Mouse (Mus musculus) right cerebral cortex, postnatal 4 days (tissue): ENCODE measurements at regions not wholly inside any gene's neighbourhood (a gene's known extent, or its start where the extent isn't known, plus 50 kb on each side); places are given as distances from the start of the nearest gene placed in this dataset.
A peak's percentile ranks its signal among the peaks of the same experiment; 100 is the strongest.

Experiments used
- DNase-seq: peaks from one replicate; pipeline ENCODE4 v3.0.0-alpha.2; 2022

GRCm38 (mm10) chr7:71475383-71475782 is 124.1 kb upstream of the Gm10295 start:
- DNase-seq: no peak

- DNase-seq: peak; percentile 38
These were observed 121.3 kb upstream of the Gm10295 start for GRCm38 (mm10) chr7:71472384-71473141.

- peak; percentile 25 for DNase-seq
These were observed 120.5 kb upstream of the Gm10295 start for GRCm38 (mm10) chr7:71471658-71472383.

GRCm38 (mm10) chr7:71471319-71471657 is 120.0 kb upstream of the Gm10295 start:
- DNase-seq: no peak

GRCm38 (mm10) chr7:71470418-71470817 is 119.1 kb upstream of the Gm10295 start:
- no peak for DNase-seq

- no peak for DNase-seq
These were observed 118.7 kb upstream of the Gm10295 start for GRCm38 (mm10) chr7:71469951-71470350.

GRCm38 (mm10) chr7:71467436-71468127 is 116.3 kb upstream of the Gm10295 start:
- no peak for DNase-seq

- DNase-seq: no peak
These were observed 112.8 kb upstream of the Gm10295 start for GRCm38 (mm10) chr7:71464127-71464526.

- no peak for DNase-seq
These were observed 112.3 kb upstream of the Gm10295 start for GRCm38 (mm10) chr7:71463565-71463964.

- no peak for DNase-seq
These were observed 108.5 kb upstream of the Gm10295 start for GRCm38 (mm10) chr7:71459805-71460204.

GRCm38 (mm10) chr7:71458104-71458754 is 106.9 kb upstream of the Gm10295 start:
- no peak for DNase-seq

- DNase-seq: no peak
These were observed 106.3 kb upstream of the Gm10295 start for GRCm38 (mm10) chr7:71457409-71458103.

GRCm38 (mm10) chr7:71456421-71456820 is 105.1 kb upstream of the Gm10295 start:
- DNase-seq: no peak

- no peak for DNase-seq
These were observed 89.3 kb upstream of the Gm10295 start for GRCm38 (mm10) chr7:71440330-71441240.

- no peak for DNase-seq
These were observed 74.7 kb upstream of the Gm10295 start for GRCm38 (mm10) chr7:71425982-71426381.

- no peak for DNase-seq
These were observed 68.0 kb upstream of the Gm10295 start for GRCm38 (mm10) chr7:71419261-71419660.

GRCm38 (mm10) chr7:71418856-71419255 is 67.6 kb upstream of the Gm10295 start:
- DNase-seq: no peak

GRCm38 (mm10) chr7:71414756-71415155 is 63.5 kb upstream of the Gm10295 start:
- no peak for DNase-seq

- DNase-seq: no peak
These were observed 61.8 kb upstream of the Gm10295 start for GRCm38 (mm10) chr7:71413121-71413520.

GRCm38 (mm10) chr7:71412079-71412478 is 60.8 kb upstream of the Gm10295 start:
- DNase-seq: peak; percentile 84

- DNase-seq: no peak
These were observed 60.2 kb upstream of the Gm10295 start for GRCm38 (mm10) chr7:71411293-71412011.
